Mouse (Mus musculus) MEL (cell line): ENCODE results near the gene Adamtsl5. TPM values are rescaled to one million over a fixed set of nuclear protein-coding genes. Genes with fewer than 3 reads are reported as not detected.

Experiments
- DNase-seq: peaks from one replicate; pipeline ENCODE4 v3.0.0; 2011; ENCODE audit warnings: low read depth, low spot score
- H3K27ac ChIP-seq: 2 replicates; pipeline ENCODE4 v1.5.1; 2012; ENCODE audit warnings: low read depth, mild to moderate bottlenecking, control low read depth, low read length, moderate library complexity; ENCODE audit not compliant: control insufficient read depth
- H3K27me3 ChIP-seq, 2 experiments: fragments of 150-350 bp in 1 of 2; sonication (generic) in 1 of 2; 2 replicates each; pipeline ENCODE4 v1.6.1; 2012; ENCODE audit warnings: low read length in 2 of 2, mild to moderate bottlenecking in 2 of 2, improper control_type of control experiment in 1 of 2, moderate library complexity in 1 of 2; ENCODE audit not compliant: insufficient read depth in 2 of 2, control insufficient read depth in 1 of 2
- H3K36me3 ChIP-seq, 2 experiments: 2 replicates each; pipeline ENCODE4 v1.6.1; 2012 to 2014; ENCODE audit warnings: low read length in 2 of 2, improper control_type of control experiment in 1 of 2, inconsistent platforms in 1 of 2, mild to moderate bottlenecking in 1 of 2; ENCODE audit not compliant: insufficient read depth in 2 of 2, control insufficient read depth in 1 of 2
- H3K4me1 ChIP-seq, 2 experiments: fragments of 150-350 bp in 1 of 2; sonication (generic) in 1 of 2; 2 replicates each; pipeline ENCODE4 v1.6.1; 2012; ENCODE audit warnings: low read length in 2 of 2, improper control_type of control experiment in 1 of 2, mild to moderate bottlenecking in 1 of 2; ENCODE audit not compliant: insufficient read depth in 2 of 2, control insufficient read depth in 1 of 2
- H3K4me3 ChIP-seq, 2 experiments: fragments of 150-350 bp in 1 of 2; sonication (generic) in 1 of 2; 2 replicates each; pipeline ENCODE4 v1.5.1; 2012; ENCODE audit warnings: low read depth in 2 of 2, low read length in 2 of 2, mild to moderate bottlenecking in 2 of 2, moderate library complexity in 2 of 2, control low read depth in 1 of 2, improper control_type of control experiment in 1 of 2; ENCODE audit not compliant: control insufficient read depth in 1 of 2, insufficient read depth in 1 of 2
- H3K79me2 ChIP-seq: 2 replicates; pipeline ENCODE4 v1.6.1; 2012; ENCODE audit warnings: mild to moderate bottlenecking, low read length, moderate library complexity; ENCODE audit not compliant: control insufficient read depth, poor library complexity, insufficient read depth
- H3K9ac ChIP-seq: 2 replicates; pipeline ENCODE4 v1.6.1; 2012; ENCODE audit warnings: low read depth, mild to moderate bottlenecking, control low read depth, low read length, moderate library complexity; ENCODE audit not compliant: control insufficient read depth, poor library complexity, severe bottlenecking
- H3K9me3 ChIP-seq: fragments of 150-350 bp; sonication (generic); replicated peaks from 2 replicates; pipeline ENCODE4 v1.6.1; 2012; ENCODE audit warnings: mild to moderate bottlenecking, low read length, improper control_type of control experiment, moderate library complexity; ENCODE audit not compliant: insufficient read depth
- BHLHE40 ChIP-seq: IDR thresholded peaks from 2 replicates; pipeline ENCODE4 v1.6.1; 2012; ENCODE audit warnings: low read depth, mild to moderate bottlenecking, inconsistent platforms, low read length, improper control_type of control experiment, borderline replicate concordance
- CHD1 ChIP-seq: IDR thresholded peaks from 2 replicates; pipeline ENCODE4 v1.6.1; 2012; ENCODE audit warnings: low read depth, mild to moderate bottlenecking, inconsistent platforms, low read length, improper control_type of control experiment
- EP300 ChIP-seq, 2 experiments: IDR thresholded peaks; 2 replicates each; pipeline ENCODE4 v1.6.1; 2011; ENCODE audit warnings: improper control_type of control experiment in 2 of 2, low read length in 2 of 2, low read depth in 1 of 2, mild to moderate bottlenecking in 1 of 2
- ETS1 ChIP-seq: IDR thresholded peaks from 2 replicates; pipeline ENCODE4 v1.6.1; 2012; ENCODE audit warnings: low read depth, mild to moderate bottlenecking, inconsistent platforms, low read length, improper control_type of control experiment, moderate library complexity
- HCFC1 ChIP-seq: IDR thresholded peaks from 2 replicates; pipeline ENCODE4 v1.6.1; 2012; ENCODE audit warnings: low read depth, mild to moderate bottlenecking, inconsistent platforms, low read length, improper control_type of control experiment, moderate library complexity
- JUND ChIP-seq: IDR thresholded peaks from 2 replicates; pipeline ENCODE4 v1.6.1; 2011; ENCODE audit warnings: low read depth, mild to moderate bottlenecking, improper control_type of control experiment, low read length
- MXI1 ChIP-seq: IDR thresholded peaks from 2 replicates; pipeline ENCODE4 v1.6.1; 2011; ENCODE audit warnings: mild to moderate bottlenecking, low read depth, low read length, improper control_type of control experiment
- MYB ChIP-seq: IDR thresholded peaks from 2 replicates; pipeline ENCODE4 v1.6.1; 2011; ENCODE audit warnings: mild to moderate bottlenecking, low read depth, low read length, improper control_type of control experiment
- NELFE ChIP-seq: IDR thresholded peaks from 2 replicates; pipeline ENCODE4 v1.6.1; 2011; ENCODE audit warnings: low read depth, low read length, improper control_type of control experiment
- NRF1 ChIP-seq: IDR thresholded peaks from 2 replicates; pipeline ENCODE4 v1.6.1; 2014; ENCODE audit warnings: low read depth, mild to moderate bottlenecking, inconsistent platforms, low read length, improper control_type of control experiment, moderate library complexity; ENCODE audit not compliant: poor library complexity, insufficient read depth, severe bottlenecking
- POLR2A ChIP-seq, 2 experiments: IDR thresholded peaks; 2 replicates each; pipeline ENCODE4 v1.6.1; 2011 to 2012; ENCODE audit warnings: low read length in 2 of 2, mild to moderate bottlenecking in 2 of 2, control low read depth in 1 of 2, improper control_type of control experiment in 1 of 2, low read depth in 1 of 2, moderate library complexity in 1 of 2; ENCODE audit not compliant: control insufficient read depth in 1 of 2, insufficient read depth in 1 of 2, poor library complexity in 1 of 2
- POLR2AphosphoS2 ChIP-seq: IDR thresholded peaks from 2 replicates; pipeline ENCODE4 v1.6.1; 2011; ENCODE audit warnings: low read length, improper control_type of control experiment
- RAD21 ChIP-seq: IDR thresholded peaks from 2 replicates; pipeline ENCODE4 v1.6.1; 2011; ENCODE audit warnings: mild to moderate bottlenecking, low read depth, low read length, improper control_type of control experiment
- SMC3 ChIP-seq: IDR thresholded peaks from 2 replicates; pipeline ENCODE4 v1.6.1; 2011; ENCODE audit warnings: low read depth, low read length, improper control_type of control experiment
- TAL1 ChIP-seq: IDR thresholded peaks from 2 replicates; pipeline ENCODE4 v1.6.1; 2012; ENCODE audit warnings: mild to moderate bottlenecking, inconsistent platforms, low read length, moderate library complexity, mixed read lengths
- TCF12 ChIP-seq: IDR thresholded peaks from 2 replicates; pipeline ENCODE4 v1.6.1; 2014; ENCODE audit warnings: low read depth, mild to moderate bottlenecking, inconsistent platforms, low read length, improper control_type of control experiment, moderate library complexity
- USF2 ChIP-seq, 2 experiments: IDR thresholded peaks; 2 replicates each; pipeline ENCODE4 v1.6.1; 2011 to 2012; ENCODE audit warnings: improper control_type of control experiment in 2 of 2, low read length in 2 of 2, borderline replicate concordance in 1 of 2, inconsistent platforms in 1 of 2, low read depth in 1 of 2, mild to moderate bottlenecking in 1 of 2; ENCODE audit not compliant: insufficient read depth in 1 of 2
- ZC3H11A ChIP-seq: IDR thresholded peaks from 2 replicates; pipeline ENCODE4 v1.6.1; 2012; ENCODE audit warnings: low read depth, mild to moderate bottlenecking, inconsistent platforms, low read length, improper control_type of control experiment
- ZKSCAN1 ChIP-seq: IDR thresholded peaks from 2 replicates; pipeline ENCODE4 v1.6.1; 2012; ENCODE audit warnings: low read depth, mild to moderate bottlenecking, inconsistent platforms, low read length, improper control_type of control experiment, moderate library complexity
- ZNF384 ChIP-seq: IDR thresholded peaks from 2 replicates; pipeline ENCODE4 v1.6.1; 2012; ENCODE audit warnings: low read depth, mild to moderate bottlenecking, inconsistent platforms, low read length, improper control_type of control experiment
- polyA plus RNA-seq, 2 experiments: library from polyadenylated mRNA; stranded (reverse) in 1 of 2; unstranded in 1 of 2; fragments of >175 nt in 1 of 2; fragments of >200 nt in 1 of 2; gene quantifications; 2 replicates each; pipeline versions ENCODE4 v1.2.1 to v1.2.4; 2012; ENCODE audit warnings: low replicate concordance in 2 of 2, low read depth in 1 of 2; ENCODE audit not compliant: insufficient read length in 2 of 2, insufficient read depth in 1 of 2, missing spikeins in 1 of 2
- total RNA-seq: library from RNA; depleted of rRNA; stranded (reverse); fragments of 300-350 nt; gene quantifications from 2 replicates; pipeline ENCODE4 v1.2.3, GENCODE M21; 2012

The Adamtsl5 gene
- total and polyA plus RNA-seq, 3 experiments = 3.9 to 16.5 TPM; not detected in 1

GRCm38 (mm10) chr10:80325045-80325444, 23.2 kb downstream of the Adamtsl5 start:
- no peak overlapping the region for H3K27ac ChIP-seq
- no peak for TF ChIP-seq RAD21
- TF ChIP-seq NRF1 = no peak
- no peak for TF ChIP-seq ZKSCAN1
- TF ChIP-seq ZC3H11A = no peak
- no peak for TF ChIP-seq ETS1
- no peak for TF ChIP-seq MXI1
- TF ChIP-seq HCFC1 = no peak
- TF ChIP-seq POLR2AphosphoS2 = no peak
- no peak for TF ChIP-seq CHD1
- no peak for TF ChIP-seq ZNF384
- TF ChIP-seq EP300 (IDR thresholded peaks at IDR 0.05; ENCODE audit: low read depth in 1 of 2, low read length in 2 of 2) = no peak
- TF ChIP-seq USF2 (IDR thresholded peaks at IDR 0.05; ENCODE audit: borderline replicate concordance in 1 of 2, insufficient read depth in 1 of 2, low read depth in 1 of 2, low read length in 2 of 2) = no peak
- TF ChIP-seq TAL1 = no peak
- no peak for TF ChIP-seq JUND
- no peak for TF ChIP-seq POLR2A (IDR thresholded peaks at IDR 0.05; ENCODE audit: control insufficient read depth in 1 of 2, insufficient read depth in 1 of 2, low read depth in 1 of 2, low read length in 2 of 2, poor library complexity in 1 of 2)
- TF ChIP-seq MYB = no peak
- TF ChIP-seq TCF12 = no peak
- no peak for TF ChIP-seq NELFE
- TF ChIP-seq SMC3 = no peak
- TF ChIP-seq BHLHE40 = no peak
- peaks cover 21% of the 10 kb centered on the region for H3K79me2 ChIP-seq
- H3K27me3 ChIP-seq = no peaks in the 10 kb centered on the region
- H3K4me1 ChIP-seq = peaks cover 0 to 20% of the 10 kb centered on the region in 2 experiments; a peak in 3 of 4 replicates
- no peak overlapping the region for H3K4me3 ChIP-seq
- no peaks in the 10 kb centered on the region for H3K9me3 ChIP-seq
- H3K36me3 ChIP-seq = peaks cover 0 to 5% of the 10 kb centered on the region in 2 experiments; a peak in 1 of 4 replicates
- no peak overlapping the region for H3K9ac ChIP-seq
- DNase-seq = no peak
